Mouse (Mus musculus): ENCODE data around the gene Zscan4b. TPM values are rescaled to one million over a fixed set of nuclear protein-coding genes. Genes with fewer than 3 reads are reported as not detected.
"Not testable (repeated sequence)": the region's sequence is repeated elsewhere in the genome, so short reads cannot be mapped to it uniquely, and the experiment has no call there.

Zscan4b gene
- polyA plus RNA-seq (2016; fragmentation: Nextera tagmentation; extraction: Ambion mirVana) = not detected in 2 replicates

GRCm38 (mm10) chr7:10904950-10905349 lies at the start of gene Zscan4b:
Gene Zscan4b (minus strand): TSS chr7:10905050.
- not testable (repeated sequence) for H3K27me3 ChIP-seq (replicated peaks; ENCODE audit: low read depth, poor library complexity, severe bottlenecking); H3K4me1 ChIP-seq; DNase-seq (ENCODE audit: low spot score); H3K27ac ChIP-seq (replicated peaks); H3K36me3 ChIP-seq (replicated peaks); H3K4me3 ChIP-seq; H3K9me3 ChIP-seq
- 92% methylated on average over 1 of the region's 1 CpGs for WGBS

Other genes with a start within 250 kb of the Zscan4b start
- gene Nlrp4b, start 217.3 kb downstream of the Zscan4b start, polyA plus RNA-seq (2016; fragmentation: Nextera tagmentation; extraction: Ambion mirVana) = not detected in 2 replicates
- gene Vmn1r71, start 150.7 kb downstream of the Zscan4b start, polyA plus RNA-seq (2016; fragmentation: Nextera tagmentation; extraction: Ambion mirVana) = not detected in 2 replicates
- gene Zscan4c, start 100.7 kb upstream of the Zscan4b start, polyA plus RNA-seq (2016; fragmentation: Nextera tagmentation; extraction: Ambion mirVana) = not detected in 2 replicates
- not detected in 2 replicates for gene Zscan4-ps1, start 164.6 kb upstream of the Zscan4b start, polyA plus RNA-seq (2016; fragmentation: Nextera tagmentation; extraction: Ambion mirVana)

Measured in embryonic facial prominence, embryonic 10.5 days (tissue).